Mouse (Mus musculus) left cerebral cortex, postnatal 36 days (tissue): ENCODE results near the gene Rhpn2. TPM values are rescaled to one million over a fixed set of nuclear protein-coding genes. Genes with fewer than 3 reads are reported as not detected.

ENCODE experiments used
- DNase-seq, 2 experiments: peaks; one replicate each; pipeline ENCODE4 v3.0.0; 2021 to 2022; ENCODE audit warnings: low spot score in 2 of 2, mixed read lengths in 1 of 2
- intact Hi-C: fragments of 180-260 bp; cut with DNase I; formaldehyde crosslinking; loops from one replicate; pipeline ENCODE4 v1.15.1; 2025
- total RNA-seq, 2 experiments: library from RNA; stranded (reverse); gene quantifications; 2 replicates each; pipeline ENCODE4 v1.2.3; 2021

Rhpn2 gene
- total RNA-seq, 2 experiments from 2014 or later, result 4.8 to 5.1 TPM

DNA sequence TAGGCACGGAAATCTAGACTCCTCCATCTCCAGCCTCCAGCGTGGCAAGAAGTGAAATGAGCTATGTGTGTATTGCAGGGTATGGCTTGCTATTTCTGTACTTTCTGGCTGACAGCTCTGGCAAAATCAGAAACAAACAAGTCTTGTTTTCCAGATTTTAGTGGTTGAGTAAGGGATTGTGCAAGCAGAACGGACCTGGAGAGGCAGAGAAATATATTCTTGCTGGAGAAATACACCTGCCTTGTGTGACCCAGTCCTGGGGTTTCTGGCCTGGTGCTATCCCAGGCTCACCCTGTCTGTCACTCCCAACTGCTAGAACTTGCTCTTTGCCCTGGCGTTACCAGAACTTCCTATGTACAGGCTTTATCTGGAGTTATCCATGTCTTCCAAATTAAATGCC is 8.5 kb downstream of the Rhpn2 start:
- peak in 1 of 2 experiments; percentile 9 for DNase-seq
- intact Hi-C loops, result no loop called here

DNA sequence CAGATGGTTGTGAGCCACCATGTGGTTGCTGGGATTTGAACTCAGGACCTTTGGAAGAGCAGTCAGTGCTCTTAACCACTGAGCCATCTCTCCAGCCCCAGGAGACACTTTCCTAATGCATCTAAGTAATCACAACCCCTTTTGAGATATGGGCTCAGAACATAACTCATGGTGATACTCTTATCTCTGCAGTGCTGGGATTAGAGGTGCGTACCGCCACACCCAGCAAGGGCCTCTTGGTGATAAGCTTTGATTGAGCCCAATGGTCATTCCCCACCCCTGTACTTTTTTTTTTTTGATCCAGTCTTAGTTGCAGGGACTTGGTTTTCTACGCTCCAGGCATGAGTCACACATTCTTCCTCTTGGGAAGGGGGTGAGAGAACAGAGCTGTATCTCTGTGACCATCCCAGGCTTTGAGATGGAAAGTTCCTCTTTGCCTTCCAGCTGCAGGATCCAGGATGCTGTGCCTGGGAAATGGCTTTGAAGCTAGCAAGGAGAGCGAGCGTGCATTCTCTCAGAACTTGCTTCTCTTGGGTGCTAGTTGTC is 10.9 kb downstream of the Rhpn2 start:
- intact Hi-C loops, result no loop called here
- no peak for DNase-seq

DNA sequence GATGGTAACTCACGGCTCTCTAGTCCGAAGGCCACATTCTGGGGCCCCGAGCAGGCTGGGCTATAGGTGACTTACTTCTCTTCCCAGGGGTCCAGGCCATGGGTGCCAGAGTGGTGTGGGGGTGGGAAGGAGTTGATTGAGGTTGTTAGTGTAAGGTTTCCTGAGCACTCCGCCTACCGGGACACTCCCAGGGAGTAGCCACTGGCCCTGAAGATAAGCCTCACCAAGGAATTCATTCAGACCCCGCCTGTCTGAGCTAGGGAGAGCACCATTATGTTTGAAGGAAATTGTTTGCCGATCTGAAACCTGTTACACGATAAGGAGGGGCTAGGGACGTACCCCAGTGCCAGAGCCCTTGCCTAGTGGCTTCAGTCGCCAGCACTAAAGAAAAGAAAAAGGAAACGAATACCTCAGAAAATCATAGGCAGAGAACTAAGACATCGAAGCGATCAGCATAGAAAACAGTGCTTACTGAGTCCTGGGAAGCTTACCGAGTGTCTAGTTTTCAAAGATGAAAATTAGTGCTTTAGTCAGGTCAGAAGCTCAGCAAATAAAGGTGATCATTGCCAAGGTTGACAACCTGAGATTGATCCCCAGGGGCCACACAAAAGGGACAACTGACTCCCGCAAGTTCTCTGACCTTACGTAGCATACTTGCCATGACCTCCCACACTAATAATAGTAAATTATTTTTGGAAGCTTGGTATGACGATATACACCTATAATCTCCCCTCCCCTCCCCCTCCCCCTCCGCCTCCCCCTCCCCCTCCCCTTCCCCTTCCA is 14.1 kb downstream of the Rhpn2 start:
- intact Hi-C loops, result no loop called here
- no peak for DNase-seq

DNA sequence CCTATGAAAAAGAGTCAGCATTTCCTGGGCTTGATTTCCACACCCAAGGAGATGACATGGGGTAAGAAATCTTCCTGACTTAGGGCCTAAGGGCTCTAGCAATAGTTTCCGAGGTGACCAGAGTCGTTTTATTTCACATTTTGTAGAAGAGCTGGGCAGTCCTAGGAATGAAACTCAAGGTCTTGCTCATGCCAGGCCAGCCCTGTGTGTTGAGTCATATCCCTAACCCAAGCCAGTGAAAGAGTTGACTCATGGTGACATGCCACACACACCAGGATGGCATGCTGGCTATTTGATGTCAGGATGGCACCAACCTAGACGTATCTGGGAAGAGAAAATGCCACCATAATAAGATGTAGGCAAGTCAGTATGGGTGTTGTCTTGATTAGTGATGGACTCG is 15.1 kb downstream of the Rhpn2 start:
- intact Hi-C loops, result no loop called here
- DNase-seq, result no peak

DNA sequence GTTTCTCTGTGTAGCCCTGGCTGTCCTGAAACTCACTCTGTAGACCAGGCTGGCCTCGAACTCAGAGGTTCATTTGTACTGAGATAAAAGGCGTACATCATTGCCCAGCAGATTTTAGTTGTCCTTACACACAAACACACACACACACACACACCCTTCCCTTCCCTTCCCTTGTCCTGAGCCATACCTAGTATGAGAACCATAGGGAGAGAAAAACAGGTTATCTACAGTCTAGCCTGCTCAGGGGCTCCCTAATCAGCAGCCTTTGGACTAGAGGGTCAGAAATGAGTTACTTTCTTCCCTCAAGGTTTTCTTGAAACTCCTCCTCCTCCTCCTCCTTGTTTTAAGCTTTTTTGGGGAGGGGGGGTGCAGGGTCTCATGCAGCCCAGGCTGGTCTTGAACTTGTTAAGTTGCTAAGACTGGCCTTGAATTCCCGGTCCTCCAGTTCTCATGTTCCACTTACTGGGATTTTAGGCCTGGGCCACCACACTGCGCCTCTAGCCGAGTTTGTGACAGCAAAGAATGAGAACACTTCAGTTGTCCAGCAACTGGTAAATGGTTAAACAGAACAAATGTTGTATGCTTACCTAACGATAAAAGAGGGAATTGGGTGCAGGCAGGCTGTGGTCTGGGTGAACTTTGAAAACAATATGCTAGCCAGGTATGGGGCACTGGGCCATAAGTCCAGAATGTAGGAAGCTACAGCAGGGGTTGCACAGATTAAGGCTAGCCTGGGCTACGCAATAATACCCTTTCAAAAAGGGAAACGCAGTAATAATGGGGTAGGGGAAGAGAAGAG is 16.1 kb downstream of the Rhpn2 start:
- no peak for DNase-seq
- intact Hi-C loops, result no loop called here

DNA sequence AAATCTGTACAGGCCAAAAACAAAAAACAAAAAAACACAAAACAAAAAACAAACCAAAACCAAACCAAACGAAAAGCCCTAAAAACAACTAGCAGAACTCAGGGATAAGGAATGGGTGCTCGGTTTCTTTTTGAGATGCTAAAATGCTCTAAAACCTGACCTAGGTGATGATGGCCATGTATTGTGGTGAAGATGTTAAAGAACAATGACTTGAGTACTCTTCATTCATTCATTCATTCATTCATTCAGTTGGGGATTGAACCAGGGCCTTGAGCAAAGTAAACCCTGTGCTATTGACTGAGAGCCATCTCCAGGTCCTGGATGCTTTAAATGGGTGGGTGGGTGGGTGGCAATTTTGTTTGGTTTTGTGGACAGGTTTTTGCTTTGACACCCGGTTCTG is 17.2 kb downstream of the Rhpn2 start:
- intact Hi-C loops, result no loop called here
- no peak for DNase-seq

DNA sequence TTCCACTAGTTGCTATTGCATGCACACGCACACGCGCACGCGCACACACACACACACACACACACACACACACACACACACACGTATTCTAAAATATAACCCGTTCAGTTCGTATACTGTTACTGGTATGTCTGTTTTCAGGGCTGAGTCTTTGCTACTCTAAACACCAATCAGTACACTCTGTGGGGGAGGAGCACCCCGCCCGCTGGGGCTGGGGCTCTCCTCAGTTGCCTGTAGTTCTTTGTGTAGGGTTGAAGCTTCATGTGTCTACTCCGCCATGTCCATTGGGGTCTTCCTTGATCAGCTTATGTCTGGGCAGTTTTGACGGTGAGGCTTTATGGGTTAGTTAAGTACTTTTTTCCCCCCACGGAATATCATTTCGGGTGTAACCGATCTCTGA is 19.3 kb downstream of the Rhpn2 start:
- intact Hi-C loops, result no loop called here

DNA sequence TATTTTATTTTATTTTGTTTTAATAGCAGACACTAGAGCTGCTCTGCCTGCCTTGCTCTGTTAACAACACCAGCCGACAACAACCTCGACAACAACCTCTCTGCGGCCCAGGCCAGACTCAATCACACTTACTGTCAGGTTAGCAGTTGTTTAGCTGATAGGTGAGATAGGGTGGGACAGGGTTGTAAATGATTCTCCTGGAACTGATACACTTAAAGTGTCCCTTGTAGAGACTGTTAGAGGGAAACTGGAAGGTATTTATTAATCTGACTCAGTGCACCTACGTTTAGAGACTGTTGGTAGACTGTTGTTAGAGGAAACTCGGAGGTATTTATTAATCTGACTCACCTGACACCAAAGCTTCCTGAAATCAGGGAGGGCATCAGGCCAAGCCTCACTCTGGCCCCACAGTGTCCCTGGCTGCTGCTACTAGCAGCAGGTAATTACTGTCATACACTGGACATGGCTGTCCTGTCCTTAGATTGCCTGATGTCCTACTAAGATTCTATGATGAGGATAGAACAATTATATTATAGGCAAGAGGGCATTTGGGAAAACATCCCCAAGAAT is 21.4 kb downstream of the Rhpn2 start:
- intact Hi-C loops, result no loop called here

More for the DNA sequence above, 19.3 kb downstream of the Rhpn2 start:
- no peak for DNase-seq

DNA sequence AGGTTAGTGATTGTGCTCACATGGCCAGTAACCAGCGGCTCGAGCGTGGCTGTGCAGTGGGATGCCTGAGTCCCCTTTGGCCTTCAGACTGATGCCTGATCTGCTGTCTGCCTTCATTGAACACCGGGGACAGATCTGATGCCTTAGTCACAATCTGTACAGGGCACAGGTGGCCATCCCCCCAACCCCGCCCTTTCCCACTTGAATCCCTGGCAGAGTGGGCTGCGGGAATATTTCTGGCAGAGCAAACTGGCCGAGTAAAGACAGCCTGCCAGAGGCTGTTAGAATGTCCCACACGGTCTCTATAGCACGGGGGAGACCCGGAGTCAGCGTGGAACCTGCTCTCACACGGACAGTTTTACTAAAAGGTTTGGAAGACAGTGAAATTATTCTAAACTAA is 23.7 kb downstream of the Rhpn2 start:
- no peak for DNase-seq
- intact Hi-C loops, result no loop called here

More for the DNA sequence above, 21.4 kb downstream of the Rhpn2 start:
- no peak for DNase-seq

DNA sequence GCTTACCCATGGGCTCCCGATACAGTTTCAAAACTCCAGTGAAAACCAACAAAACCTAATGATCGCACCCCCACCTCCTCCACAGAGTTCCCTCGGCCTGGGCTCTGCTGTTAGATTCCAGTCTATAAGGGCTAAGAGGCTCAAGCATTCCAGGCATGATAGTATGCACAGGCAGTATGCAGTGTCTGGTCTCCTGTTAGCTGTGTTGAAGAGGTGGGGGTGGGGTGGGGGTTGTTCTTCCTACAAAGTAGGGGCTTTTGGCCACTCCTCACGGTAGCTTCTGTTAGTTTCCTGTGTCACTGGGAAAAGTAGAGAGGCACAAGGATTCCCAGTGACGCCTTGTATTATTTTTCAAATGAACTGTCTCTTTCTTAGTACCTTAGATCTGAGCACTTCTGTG is 28.3 kb downstream of the Rhpn2 start:
- no peak for DNase-seq
- intact Hi-C loops, result no loop called here

DNA sequence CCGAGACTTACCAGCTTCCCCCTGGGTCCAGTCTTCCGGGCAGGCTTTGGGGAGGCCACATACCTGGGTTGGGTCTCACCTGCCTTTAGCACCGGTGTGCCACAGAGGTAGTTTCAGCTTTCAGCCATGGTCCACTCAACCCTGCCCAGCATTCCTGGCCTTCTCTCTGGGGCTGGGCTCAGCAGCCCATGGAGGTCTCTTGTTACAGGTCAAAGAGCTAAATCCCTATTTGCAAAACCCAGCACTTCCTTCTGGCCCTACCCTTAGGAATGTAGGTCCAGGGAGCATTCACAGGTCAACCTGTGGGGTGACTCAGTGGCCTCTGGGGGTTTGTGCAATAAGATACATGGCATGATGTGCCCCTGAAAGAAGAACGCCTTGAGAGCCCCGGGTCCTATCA is 28.9 kb downstream of the Rhpn2 start:
- intact Hi-C loops, result no loop called here
- DNase-seq, result no peak

DNA sequence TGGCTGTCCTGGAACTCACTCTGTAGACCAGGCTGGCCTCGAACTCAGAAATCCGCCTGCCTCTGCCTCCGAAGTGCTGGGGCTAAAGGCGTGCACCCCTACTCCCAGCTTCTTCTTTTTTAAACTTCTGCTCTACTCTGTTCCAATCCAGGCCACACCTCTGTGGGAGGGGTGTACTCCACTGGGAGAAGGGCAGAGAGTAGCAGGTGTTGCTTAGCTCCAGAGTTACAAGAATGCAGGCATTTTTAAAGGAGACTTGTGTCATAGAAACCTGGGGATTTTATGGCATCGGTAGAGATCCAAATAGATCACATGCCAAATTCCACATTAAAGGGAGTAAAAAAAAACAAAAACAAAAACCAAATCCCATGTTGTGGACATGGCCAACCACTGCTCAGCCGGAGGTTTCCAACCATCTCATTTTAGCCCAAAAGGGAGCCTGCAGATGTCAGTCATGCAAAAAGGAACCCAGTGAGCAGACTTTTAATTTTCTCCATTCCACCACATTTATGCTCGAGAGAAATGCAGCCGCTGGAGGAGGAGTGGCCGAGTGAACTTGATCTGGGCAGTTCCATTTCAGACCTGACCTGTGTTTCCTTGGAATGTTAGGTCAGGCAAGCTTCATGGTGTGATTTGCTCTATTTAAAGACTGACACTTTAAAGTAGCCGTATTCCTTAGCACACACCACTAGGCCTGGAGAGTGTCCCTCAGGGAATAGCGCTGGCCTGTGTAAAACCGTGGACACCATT is 31.4 kb downstream of the Rhpn2 start:
- no peak for DNase-seq
- intact Hi-C loops, result no loop called here

DNA sequence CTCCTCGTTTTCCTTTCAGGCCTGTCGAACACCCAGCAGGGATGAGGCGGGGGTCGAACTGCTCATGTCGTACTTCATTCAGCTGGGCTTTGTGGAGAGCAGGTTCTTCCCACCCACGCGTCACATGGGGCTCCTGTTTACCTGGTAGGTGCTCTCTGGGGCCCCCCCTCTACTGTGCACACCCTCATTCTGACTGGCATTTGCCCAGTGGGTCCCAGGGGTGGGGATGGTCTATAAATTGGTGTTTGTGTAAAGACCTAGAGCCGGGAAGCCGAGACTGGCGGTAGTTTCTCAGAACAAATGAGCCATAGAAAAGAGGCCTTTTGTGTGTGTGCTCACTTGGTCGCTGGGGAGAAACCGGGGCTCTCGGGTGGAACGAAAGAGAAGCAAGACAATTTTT is 37.1 kb downstream of the Rhpn2 start:
- intact Hi-C loops, result no loop called here

DNA sequence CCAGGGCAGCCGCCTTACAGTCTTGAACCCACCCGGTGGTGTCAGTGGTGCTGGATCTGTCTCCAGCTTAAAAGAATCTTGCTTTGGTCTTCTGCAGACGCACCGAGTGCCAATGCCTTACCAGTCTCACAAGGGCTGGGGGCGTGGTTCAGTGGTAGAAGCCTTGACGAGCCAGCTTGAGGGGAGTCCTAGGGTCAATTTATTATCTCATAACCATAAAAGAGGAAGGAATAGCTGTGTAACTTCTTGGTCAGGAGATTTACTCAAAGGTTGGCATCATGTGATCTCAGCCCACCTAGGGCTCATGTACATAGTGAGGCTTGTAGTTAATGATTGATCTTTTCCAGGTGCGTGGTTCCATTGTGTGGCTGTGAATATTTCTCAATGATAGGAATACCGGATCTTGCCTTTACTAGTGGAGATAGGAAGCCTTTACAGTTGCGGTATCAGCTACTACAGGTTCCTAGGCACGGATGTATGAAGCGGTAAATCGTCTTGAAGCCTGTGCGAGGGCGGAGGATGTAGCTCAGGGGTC is 38.6 kb downstream of the Rhpn2 start:
- DNase-seq, result no peak
- intact Hi-C loops, result no loop called here

More for the DNA sequence above, 37.1 kb downstream of the Rhpn2 start:
- no peak for DNase-seq

DNA sequence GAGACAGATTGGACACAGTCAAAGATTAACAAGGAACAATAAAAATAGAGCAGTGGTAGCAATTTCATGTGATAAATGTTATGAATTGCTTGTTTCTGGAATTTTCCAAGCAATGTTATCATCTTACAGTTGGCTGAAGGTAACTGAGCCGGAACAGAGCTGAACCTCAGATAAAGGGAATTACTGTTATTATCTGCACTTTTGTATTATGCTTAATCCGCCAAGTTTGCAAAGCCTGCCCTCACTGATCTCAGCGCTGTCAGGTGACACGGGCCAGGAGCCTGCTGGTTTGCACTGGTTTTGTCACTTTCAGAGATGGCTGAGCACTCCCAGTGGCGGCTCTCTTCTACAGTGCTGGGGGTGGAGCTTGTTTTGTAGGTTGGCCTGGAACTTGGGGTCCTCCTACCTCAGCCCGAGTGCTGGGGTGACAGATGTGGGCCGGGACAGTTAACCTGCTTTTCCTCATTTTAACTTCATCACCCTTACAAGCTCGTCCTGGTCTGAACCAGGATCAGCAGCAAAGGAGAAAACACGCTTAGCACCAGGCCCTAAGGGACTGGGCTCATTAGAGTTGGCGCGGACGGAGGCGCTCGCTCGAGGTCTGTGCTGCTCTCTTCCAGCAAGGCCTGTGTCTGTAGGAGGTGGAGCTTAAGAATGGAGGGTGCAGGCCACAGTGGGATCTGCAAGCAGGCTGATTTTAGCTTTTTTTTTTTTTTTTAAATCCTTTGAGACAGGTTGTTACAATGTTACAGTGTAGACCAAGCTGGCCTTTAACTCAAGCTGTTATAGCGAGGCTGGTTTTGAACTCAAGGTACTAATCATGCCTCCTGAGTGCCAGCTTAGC is 39.4 kb downstream of the Rhpn2 start:
- intact Hi-C loops, result no loop called here

DNA sequence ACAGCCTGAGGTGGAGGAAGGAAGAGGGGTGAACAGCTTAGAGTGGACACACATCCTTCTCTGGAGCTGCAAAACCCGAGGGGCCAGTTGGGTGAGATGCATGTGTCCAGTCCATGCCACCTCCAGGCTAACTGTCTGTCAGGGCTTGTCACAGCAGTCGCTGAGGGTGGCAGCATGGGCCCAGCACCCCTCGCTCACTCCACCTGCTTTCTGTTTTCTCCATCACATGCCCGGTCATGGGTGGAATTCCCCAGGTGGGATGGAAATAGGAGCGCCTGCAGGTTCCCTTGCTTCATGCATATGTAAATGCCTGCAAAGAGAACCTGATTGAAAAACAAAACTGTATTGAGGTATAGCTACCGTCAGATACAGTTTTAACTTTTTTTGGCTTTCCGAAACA is 40.3 kb downstream of the Rhpn2 start:
- intact Hi-C loops, result no loop called here

More for the DNA sequence above, 39.4 kb downstream of the Rhpn2 start:
- DNase-seq, result no peak

DNA sequence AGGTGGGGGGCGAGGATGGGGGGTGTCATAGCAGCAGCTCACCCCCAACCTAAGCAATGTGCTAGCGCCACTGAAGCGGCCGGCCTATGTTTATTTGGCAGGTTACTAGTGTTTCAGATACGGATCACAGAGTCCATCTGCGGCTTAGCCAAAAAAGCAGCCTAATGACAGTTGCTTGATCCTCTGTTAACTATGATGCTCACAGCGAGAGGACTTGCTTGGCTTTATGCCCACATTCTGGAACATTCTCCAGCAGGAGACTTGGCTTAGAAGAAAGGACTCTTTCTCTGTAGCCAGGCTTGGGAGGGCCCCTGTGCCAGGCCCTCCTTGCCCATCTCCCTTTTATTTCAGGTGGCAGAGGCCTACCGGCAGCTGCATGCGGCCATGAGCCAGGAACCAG is 42.7 kb downstream of the Rhpn2 start:
- intact Hi-C loops, result no loop called here
- no peak for DNase-seq

More for the DNA sequence above, 40.3 kb downstream of the Rhpn2 start:
- no peak for DNase-seq

DNA sequence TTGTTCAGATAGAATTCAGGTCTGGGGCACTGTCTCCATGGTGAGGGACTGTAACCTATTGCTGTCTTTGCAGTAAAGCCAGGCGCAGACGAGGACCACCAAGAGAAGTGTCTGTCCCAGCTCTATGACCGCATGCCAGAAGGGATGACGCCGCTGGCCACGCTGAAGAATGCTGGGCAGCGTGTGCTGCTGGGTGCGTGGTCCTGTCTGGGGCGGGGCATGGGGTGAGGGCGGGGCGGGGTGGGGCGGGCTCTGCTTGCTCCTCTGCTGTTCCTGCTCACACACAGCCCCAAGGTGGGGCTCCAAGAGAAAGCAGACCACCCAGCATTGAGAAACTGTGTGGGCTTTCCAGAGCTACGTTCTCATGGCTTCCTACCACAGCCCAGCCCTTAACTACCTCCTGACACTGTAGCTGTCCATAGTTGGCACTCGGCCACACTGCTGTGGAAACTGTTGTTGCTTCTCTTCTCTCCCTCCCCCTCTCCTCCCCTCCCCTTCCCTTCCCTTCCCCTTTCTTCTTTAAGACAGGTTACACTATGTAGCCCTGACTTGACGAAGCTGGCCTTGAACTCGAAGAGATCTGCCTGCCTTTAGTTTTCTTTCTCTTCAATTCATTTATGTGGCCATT is 45.6 kb downstream of the Rhpn2 start:
- intact Hi-C loops, result no loop called here
- no peak for DNase-seq
